Mouse (Mus musculus): ENCODE measurements around the gene Sh3pxd2a. TPM values are rescaled to one million over a fixed set of nuclear protein-coding genes. Genes with fewer than 3 reads are reported as not detected.

Sh3pxd2a gene
- total RNA-seq, 1 experiment from 2014 or later = 2.1 TPM

- peak; percentile 50; the same call in 1 of the 2 replicates for ATAC-seq (replicated peaks; ENCODE audit: low read depth, poor library complexity, severe bottlenecking)
Observed at GRCm38 (mm10) chr19:47264322-47265092, 199.7 kb downstream of the Sh3pxd2a start.

- ATAC-seq (replicated peaks; ENCODE audit: low read depth, poor library complexity, severe bottlenecking) = peak; percentile 84
Observed at GRCm38 (mm10) chr19:47263621-47264020, 200.6 kb downstream of the Sh3pxd2a start.

- ATAC-seq (replicated peaks; ENCODE audit: low read depth, poor library complexity, severe bottlenecking) = no peak
Observed at GRCm38 (mm10) chr19:47261196-47261595, 203.0 kb downstream of the Sh3pxd2a start.

- ATAC-seq (replicated peaks; ENCODE audit: low read depth, poor library complexity, severe bottlenecking) = peak; percentile 64
Observed at GRCm38 (mm10) chr19:47259581-47259980, 204.6 kb downstream of the Sh3pxd2a start.

DNA sequence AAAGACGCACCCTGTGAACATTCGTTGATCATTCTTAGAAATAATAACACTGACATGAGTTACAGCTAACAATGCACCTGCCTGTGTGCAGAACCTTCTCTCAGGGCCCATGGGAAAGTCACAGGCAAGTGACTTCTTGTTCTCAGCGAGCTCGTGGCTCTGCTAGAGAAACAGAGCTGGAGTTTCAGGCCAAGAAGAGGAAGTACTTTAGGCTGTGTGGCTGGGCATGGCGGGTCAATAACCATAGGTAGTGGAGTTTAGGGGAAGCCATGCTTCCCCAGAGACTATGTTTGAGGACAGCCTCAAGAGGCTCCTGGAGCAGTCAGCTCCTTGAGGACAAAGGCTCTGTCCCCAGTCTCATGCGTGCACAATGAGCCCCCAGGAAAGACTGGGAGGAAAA lies 208.3 kb downstream of the Sh3pxd2a start:
- ATAC-seq (replicated peaks; ENCODE audit: low read depth, poor library complexity, severe bottlenecking) = peak; percentile 65

DNA sequence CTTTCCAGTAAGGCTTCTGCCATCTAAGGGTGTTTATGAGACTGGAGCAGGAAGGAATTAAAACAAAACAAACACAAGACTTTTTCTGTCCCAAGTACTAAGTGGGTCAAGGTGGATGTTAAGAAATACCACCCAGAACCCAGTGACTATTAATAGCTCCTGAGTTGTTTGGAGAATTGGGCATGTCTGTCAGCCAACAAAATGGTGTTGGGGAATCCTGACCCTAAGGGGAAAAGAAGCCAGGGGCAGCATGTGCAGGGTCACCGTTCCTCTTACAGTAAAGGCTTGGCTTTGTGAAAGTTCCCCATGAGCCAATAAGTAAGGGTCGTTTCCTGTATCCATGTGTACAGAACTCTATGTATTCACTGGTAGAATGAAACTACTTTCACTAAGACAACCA lies 209.2 kb downstream of the Sh3pxd2a start:
- no peak for ATAC-seq (replicated peaks; ENCODE audit: low read depth, poor library complexity, severe bottlenecking)

GRCm38 (mm10) chr19:47253053-47253628 lies 211.1 kb downstream of the Sh3pxd2a start:
- ATAC-seq (replicated peaks; ENCODE audit: low read depth, poor library complexity, severe bottlenecking) = no peak; the same call in 1 of the 2 replicates

- ATAC-seq (replicated peaks; ENCODE audit: low read depth, poor library complexity, severe bottlenecking) = no peak
Observed at GRCm38 (mm10) chr19:47250931-47251330, 213.3 kb downstream of the Sh3pxd2a start.

- ATAC-seq (replicated peaks; ENCODE audit: low read depth, poor library complexity, severe bottlenecking) = no peak
Observed at GRCm38 (mm10) chr19:47248906-47249568, 215.2 kb downstream of the Sh3pxd2a start.

GRCm38 (mm10) chr19:47248296-47248695 lies 215.9 kb downstream of the Sh3pxd2a start:
- ATAC-seq (replicated peaks; ENCODE audit: low read depth, poor library complexity, severe bottlenecking) = no peak

DNA sequence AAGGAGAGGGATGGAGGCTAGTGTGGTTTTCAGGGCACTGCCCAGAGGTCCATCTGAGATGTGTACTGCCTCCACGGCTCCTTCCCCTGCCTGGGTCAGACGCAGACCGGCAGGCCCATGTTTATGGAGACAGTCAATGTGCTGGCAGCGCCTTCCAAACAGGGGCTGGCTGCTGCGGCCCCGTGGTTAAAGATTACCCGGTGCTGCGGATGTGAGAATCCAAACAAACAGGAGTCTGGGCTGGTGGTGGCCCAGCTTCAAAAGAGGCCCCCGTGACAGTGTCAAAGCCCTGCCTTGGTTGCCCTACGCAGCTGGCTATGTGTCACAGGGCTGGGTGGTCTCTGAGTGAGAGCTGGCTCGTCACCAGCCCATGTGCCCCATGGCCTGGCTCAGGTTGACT lies 216.4 kb downstream of the Sh3pxd2a start:
- ATAC-seq (replicated peaks; ENCODE audit: low read depth, poor library complexity, severe bottlenecking) = no peak

DNA sequence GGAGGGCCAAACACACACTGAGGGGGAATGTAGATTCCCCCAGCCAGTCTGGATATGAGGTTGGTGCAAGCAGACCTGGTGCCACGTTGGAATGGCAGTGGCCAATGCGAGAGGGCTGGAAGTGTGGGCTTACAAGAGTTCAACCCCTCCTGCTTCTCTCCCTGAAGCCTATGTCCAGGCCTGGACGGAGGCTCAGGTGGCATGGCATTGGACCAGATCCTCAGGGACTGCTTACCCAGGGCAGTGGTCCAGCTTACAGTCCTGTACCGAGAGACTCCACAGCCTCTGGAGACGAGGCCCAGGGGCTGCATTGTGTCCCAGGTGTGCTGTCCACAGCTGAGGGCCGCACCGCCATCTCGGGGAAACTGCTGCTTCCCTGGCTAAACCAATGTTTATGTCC lies 218.7 kb downstream of the Sh3pxd2a start:
- no peak for ATAC-seq (replicated peaks; ENCODE audit: low read depth, poor library complexity, severe bottlenecking)

GRCm38 (mm10) chr19:47242227-47242626 lies 222.0 kb downstream of the Sh3pxd2a start:
- ATAC-seq (replicated peaks; ENCODE audit: low read depth, poor library complexity, severe bottlenecking) = peak; percentile 44

DNA sequence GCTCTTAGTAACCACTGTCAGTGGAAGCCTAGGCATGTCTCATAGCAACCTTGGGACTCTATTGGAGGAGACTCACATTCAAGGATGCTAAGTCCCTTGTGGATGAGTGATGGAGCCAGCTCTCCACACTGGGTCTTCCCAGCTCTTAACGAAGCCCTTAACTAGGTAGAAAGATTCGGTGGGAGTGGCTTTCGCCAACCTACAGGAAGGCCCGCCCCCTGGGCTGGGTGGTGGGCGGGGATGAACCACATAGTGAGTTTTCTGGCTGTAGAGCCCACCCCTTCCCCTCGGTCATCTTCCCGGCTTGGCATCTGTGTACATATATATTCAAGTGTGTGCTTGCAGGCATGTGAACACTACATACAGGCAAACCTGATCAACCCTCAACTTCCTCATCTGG lies 223.2 kb downstream of the Sh3pxd2a start:
- no peak for ATAC-seq (replicated peaks; ENCODE audit: low read depth, poor library complexity, severe bottlenecking)

- ATAC-seq (replicated peaks; ENCODE audit: low read depth, poor library complexity, severe bottlenecking) = no peak
Observed at GRCm38 (mm10) chr19:47240076-47240475, 224.1 kb downstream of the Sh3pxd2a start.

DNA sequence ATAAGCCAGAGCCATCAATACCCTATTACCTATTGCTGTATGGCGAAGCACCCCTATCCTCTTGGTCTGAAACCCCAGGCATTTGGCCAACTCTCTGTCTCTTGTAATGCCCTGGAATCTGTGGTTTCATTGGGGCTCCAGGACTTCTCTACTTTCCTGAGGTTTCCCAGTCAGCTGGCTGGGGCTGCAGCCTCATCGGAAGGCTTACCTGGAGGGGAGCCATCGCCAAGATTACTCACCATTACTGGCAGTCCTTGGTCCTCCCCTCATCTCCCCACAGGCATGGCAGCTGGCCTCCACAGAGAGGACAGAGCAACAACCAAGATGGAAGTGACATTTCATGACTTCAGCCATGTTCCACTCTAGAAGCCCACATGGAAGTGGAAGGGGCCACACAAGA lies 231.1 kb downstream of the Sh3pxd2a start:
- no peak for ATAC-seq (replicated peaks; ENCODE audit: low read depth, poor library complexity, severe bottlenecking)

- ATAC-seq (replicated peaks; ENCODE audit: low read depth, poor library complexity, severe bottlenecking) = no peak
Observed at GRCm38 (mm10) chr19:47232077-47232865, 231.9 kb downstream of the Sh3pxd2a start.

GRCm38 (mm10) chr19:47231389-47231788 lies 232.8 kb downstream of the Sh3pxd2a start:
- ATAC-seq (replicated peaks; ENCODE audit: low read depth, poor library complexity, severe bottlenecking) = no peak

GRCm38 (mm10) chr19:47230682-47231081 lies 233.5 kb downstream of the Sh3pxd2a start:
- no peak for ATAC-seq (replicated peaks; ENCODE audit: low read depth, poor library complexity, severe bottlenecking)

DNA sequence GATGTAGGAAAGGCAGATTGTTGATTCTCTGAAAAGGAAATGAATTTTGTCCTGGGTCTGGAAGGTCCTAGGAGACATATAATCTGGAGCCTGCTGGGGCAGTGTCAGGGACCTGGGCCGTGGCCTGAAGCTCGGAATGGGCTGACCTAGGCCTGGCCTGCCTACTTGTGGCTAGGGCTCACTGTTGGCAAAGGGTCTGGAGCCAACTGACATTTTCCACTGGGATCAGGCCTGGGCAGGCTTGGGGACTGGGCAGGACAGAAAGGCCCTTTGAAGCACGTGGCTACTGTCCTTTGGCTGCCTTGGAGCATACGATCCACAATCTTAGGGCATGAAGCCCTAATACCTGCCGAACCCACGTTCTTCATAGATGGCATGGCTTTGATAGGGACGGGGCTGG lies 234.1 kb downstream of the Sh3pxd2a start:
- no peak for ATAC-seq (replicated peaks; ENCODE audit: low read depth, poor library complexity, severe bottlenecking)

Measured in common myeloid progenitor, adult 5-6 weeks (primary cell).